Mouse (Mus musculus): ENCODE results near the gene Gm42417.

Gm42417 gene

DNA sequence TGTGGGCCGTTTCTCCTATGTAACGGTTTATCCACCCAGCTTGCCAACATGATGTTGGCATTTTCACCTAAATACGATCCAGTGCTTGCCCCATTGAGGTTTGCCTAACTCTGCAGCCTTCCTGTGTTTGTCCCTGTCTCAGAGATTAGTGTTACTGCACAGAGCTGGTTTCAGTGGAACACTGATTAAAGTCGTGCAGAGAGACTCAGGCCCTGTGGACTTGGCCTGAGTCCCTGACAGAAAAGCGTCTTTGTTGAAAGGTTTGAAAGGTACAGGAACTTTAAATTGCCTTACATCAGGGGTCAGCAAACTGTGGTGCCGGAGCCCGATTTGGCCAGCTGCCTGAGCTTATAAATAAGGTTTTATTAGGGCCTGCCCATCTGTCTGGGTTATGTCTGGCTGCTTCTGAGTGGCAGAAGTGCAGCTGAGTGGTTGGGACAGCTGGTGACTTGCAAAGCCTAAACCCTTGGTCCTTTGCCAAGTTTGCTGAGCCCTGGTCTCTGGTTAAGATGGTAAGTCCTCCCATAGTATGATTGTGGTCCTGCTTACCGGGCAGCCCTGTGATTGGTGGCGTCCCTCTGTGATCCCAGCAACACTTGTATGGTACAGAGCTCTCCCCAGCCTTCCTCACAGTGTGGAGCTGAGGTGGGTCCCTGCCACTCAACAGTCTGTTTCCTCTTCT, 15.8 kb downstream of the Gm42417 start:
- DNase-seq (ENCODE audit: extremely low read depth, low read depth, low spot score): peak; percentile 40

- no peak for DNase-seq (ENCODE audit: extremely low read depth, low read depth, low spot score)
Measured at GRCm38 (mm10) chr1:36522210-36522609, 17.0 kb downstream of the Gm42417 start.

- DNase-seq (ENCODE audit: extremely low read depth, low read depth, low spot score): no peak
Measured at GRCm38 (mm10) chr1:36519626-36520025, 19.6 kb downstream of the Gm42417 start.

GRCm38 (mm10) chr1:36518259-36518658, 21.0 kb downstream of the Gm42417 start:
- DNase-seq (ENCODE audit: extremely low read depth, low read depth, low spot score): no peak

DNA sequence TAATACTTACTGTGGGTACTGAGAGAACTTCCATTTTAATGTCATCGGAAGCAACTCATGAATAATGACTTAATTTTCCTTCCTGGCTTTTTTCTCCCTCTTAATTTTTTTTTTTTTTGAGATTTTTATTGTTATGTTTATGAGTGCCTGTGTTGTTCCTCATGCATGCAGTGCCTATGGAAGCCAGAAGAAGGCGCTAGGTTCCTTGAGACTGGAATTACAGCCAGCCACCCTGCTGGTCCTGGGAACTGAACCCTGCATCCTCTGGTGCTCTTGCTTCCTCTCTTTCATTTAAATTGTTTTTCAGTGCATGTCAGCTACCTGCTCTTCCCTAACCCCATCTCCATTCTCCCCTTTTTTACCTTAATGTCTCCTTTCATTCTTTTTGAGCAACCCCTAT, 25.5 kb downstream of the Gm42417 start:
- no peak for DNase-seq (ENCODE audit: extremely low read depth, low read depth, low spot score)

DNA sequence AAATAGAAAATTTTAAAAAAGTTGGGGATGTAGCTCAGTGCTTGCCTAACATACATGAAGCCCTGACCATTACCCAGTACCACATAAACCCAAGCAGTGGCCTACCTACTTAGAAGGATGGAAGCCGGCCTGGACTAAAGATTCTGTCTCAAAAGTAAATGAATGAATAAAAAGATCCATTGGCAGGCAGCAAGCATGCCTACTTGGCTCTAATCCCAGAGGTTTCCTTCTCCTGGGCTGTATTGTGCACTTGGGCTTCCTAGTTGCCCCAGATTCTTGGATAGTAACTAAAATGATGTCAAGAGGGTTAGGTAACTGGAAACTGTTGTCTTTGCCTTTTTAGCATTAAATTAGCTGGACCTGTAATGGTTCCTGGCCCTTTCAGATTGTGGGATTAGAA, 25.9 kb downstream of the Gm42417 start:
- no peak for DNase-seq (ENCODE audit: extremely low read depth, low read depth, low spot score)

DNA sequence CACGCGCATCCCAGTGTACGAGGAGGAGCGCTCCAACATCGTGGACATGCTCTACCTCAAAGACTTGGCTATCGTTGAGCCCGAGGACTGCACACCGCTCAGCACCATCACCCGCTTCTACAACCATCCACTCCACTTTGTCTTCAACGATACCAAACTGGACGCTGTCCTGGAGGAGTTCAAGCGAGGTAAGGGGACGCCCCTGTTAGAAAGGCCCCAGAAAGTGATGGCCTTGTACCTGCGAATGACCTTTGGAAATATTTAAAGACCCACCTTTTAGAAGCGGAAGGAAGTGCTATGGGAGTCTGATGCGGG, 26.3 kb downstream of the Gm42417 start:
- no peak for DNase-seq (ENCODE audit: extremely low read depth, low read depth, low spot score)

DNA sequence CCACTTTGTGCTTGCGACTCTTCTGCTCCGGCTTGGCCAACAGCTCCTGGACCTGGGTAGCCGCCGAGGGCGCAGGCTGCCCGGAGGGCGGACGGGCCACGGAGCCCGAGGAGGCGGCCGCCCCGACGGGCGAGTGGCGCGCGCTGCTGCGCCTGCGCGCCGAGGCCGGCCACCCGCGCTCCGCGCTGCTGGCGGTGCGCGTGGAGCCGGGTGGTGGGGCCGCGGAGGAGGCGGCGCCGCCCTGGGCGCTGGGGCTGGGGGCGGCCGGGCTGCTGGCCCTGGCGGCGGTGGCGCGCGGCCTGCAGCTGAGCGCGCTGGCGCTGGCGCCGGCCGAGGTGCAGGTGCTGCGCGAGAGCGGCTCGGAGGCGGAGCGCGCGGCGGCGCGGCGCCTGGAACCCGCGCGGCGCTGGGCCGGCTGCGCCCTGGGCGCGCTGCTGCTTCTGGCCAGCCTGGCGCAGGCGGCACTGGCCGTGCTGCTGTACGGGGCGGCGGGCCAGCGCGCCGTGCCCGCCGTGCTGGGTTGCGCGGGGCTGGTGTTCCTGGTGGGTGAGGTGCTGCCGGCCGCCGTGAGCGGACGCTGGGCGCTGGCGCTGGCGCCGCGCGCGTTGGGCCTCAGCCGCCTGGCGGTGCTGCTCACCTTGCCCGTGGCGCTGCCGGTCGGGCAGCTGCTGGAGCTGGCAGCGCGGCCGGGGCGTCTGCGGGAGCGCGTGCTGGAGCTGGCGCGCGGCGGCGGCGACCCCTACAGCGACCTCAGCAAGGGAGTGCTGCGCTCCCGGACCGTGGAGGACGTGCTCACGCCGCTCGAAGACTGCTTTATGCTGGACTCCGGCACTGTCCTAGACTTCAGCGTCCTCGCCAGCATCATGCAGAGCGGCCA, 26.9 kb downstream of the Gm42417 start:
- DNase-seq (ENCODE audit: extremely low read depth, low read depth, low spot score): no peak

GRCm38 (mm10) chr1:36511289-36512021, 27.8 kb downstream of the Gm42417 start, which contains the start of gene Cnnm3:
TSS of gene Cnnm3 (plus strand) at chr1:36511867.
- no peak for DNase-seq (ENCODE audit: extremely low read depth, low read depth, low spot score)

GRCm38 (mm10) chr1:36508238-36508637, 31.0 kb downstream of the Gm42417 start:
- DNase-seq (ENCODE audit: extremely low read depth, low read depth, low spot score): no peak

DNA sequence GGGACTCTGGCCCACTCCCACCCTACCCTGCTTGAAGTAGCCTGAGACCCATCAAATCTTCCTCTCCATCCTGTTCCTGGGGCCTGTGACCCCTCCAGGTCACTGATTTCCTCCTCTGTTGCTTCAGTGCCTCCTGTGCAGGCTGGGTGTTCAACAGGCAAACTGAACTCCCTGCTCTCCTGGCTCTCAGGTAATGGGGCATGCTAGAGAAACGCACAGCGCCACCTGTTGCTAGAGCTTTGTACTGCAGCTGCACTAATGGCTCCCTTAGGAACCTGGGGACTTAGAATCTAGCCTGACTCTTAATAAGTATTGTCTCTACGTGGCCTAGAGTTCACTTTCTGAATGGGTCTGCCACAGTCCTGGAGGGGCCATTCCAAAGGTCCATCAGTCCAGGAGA, 38.0 kb downstream of the Gm42417 start:
- DNase-seq (ENCODE audit: extremely low read depth, low read depth, low spot score): no peak

GRCm38 (mm10) chr1:36497312-36497711, 41.9 kb downstream of the Gm42417 start:
- DNase-seq (ENCODE audit: extremely low read depth, low read depth, low spot score): no peak

DNA sequence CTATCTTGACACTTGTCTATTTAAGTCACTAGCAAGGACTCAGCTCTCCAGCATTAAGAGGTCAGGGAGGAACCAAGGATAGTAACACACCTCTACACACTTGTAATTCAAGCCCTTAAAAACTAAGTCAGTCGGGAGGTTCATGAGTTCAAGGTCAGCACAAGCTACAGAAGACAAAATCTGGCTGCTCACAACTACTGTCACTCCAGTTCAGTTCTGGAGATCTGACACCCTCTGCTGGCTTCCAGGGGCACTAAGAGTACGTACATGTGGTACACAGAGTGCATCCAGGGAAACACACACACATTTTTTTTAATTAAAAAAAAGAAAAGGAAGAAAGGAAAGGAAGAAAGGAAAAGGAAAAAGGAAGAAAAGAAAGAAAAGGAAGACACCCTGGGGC, 42.5 kb downstream of the Gm42417 start:
- DNase-seq (ENCODE audit: extremely low read depth, low read depth, low spot score): no peak

DNA sequence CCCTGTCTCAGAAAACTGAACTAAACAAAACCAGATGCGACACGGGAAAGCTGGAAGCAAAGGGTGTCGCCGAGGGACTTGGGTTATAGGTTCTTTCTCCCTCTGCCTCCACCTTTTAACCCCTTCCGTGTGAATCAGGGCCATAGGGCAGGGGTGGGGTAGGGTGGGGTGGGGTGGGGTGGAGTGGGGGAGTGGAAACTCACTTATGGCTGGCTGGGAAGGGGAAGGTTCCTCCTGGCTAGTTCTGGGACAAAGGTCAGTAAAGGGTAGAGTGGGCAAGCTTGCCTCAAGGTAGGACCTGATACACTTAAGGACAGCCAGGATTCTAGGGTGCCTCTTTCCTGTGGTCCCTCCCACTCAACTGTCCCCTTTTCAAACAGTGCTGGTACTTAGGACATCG, 45.9 kb downstream of the Gm42417 start:
- no peak for DNase-seq (ENCODE audit: extremely low read depth, low read depth, low spot score)

- no peak for DNase-seq (ENCODE audit: extremely low read depth, low read depth, low spot score)
Measured at GRCm38 (mm10) chr1:36492416-36493139, 46.7 kb downstream of the Gm42417 start.

DNA sequence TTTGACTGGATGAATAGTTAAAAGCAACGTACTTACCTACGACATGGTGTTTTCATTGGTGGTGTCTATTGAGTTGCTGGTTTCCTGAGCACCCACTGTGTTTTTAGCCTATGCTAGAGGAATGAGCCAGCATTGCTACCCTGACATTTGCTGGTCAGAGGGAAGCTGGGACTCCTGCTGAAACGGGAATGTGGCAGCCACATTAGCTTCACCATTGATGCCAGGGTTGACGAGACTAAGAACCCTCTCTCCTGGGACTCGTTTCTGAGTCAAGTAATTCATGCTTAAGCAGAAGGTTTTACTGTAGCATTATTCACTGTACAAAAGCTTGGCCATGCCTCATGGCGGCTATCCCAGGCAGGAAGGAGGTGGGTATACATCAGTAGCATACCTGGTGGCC, 49.6 kb downstream of the Gm42417 start:
- no peak for DNase-seq (ENCODE audit: extremely low read depth, low read depth, low spot score)

- no peak for DNase-seq (ENCODE audit: extremely low read depth, low read depth, low spot score)
Measured at GRCm38 (mm10) chr1:36487111-36487510, 52.1 kb downstream of the Gm42417 start.

DNA sequence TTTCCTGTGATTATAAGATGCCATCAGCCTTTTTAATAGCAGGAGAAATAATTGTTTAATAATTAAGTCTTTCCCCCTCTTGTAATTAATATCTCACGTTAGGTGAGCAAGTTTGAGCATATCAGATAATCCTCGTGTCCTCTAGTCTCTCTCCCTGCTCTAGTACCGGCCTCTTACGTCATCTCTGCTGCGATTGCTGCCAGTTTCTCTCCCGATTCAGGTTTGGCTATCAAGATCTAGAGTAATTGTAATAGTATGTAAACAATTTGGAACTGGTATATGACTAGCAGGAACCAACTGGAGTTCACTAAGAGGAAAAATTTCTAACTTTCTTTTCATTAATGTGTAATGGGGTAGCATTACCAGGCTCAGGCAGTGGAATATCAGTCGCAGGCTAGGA, 54.1 kb downstream of the Gm42417 start:
- no peak for DNase-seq (ENCODE audit: extremely low read depth, low read depth, low spot score)

GRCm38 (mm10) chr1:36483825-36484224, 55.4 kb downstream of the Gm42417 start:
- no peak for DNase-seq (ENCODE audit: extremely low read depth, low read depth, low spot score)

All from fat pad, adult 2 months (tissue).